Mouse (Mus musculus) MEL (cell line): ENCODE data around the gene Gen1. TPM values are rescaled to one million over a fixed set of nuclear protein-coding genes. Genes with fewer than 3 reads are reported as not detected.

ENCODE experiments used
- DNase-seq: peaks from one replicate; pipeline ENCODE4 v3.0.0; 2011; ENCODE audit warnings: low read depth, low spot score
- H3K27ac ChIP-seq: 2 replicates; pipeline ENCODE4 v1.5.1; 2012; ENCODE audit warnings: low read depth, mild to moderate bottlenecking, control low read depth, low read length, moderate library complexity; ENCODE audit not compliant: control insufficient read depth
- H3K27me3 ChIP-seq, 2 experiments: fragments of 150-350 bp in 1 of 2; sonication (generic) in 1 of 2; 2 replicates each; pipeline ENCODE4 v1.6.1; 2012; ENCODE audit warnings: low read length in 2 of 2, mild to moderate bottlenecking in 2 of 2, improper control_type of control experiment in 1 of 2, moderate library complexity in 1 of 2; ENCODE audit not compliant: insufficient read depth in 2 of 2, control insufficient read depth in 1 of 2
- H3K36me3 ChIP-seq, 2 experiments: 2 replicates each; pipeline ENCODE4 v1.6.1; 2012 to 2014; ENCODE audit warnings: low read length in 2 of 2, improper control_type of control experiment in 1 of 2, inconsistent platforms in 1 of 2, mild to moderate bottlenecking in 1 of 2; ENCODE audit not compliant: insufficient read depth in 2 of 2, control insufficient read depth in 1 of 2
- H3K4me1 ChIP-seq, 2 experiments: fragments of 150-350 bp in 1 of 2; sonication (generic) in 1 of 2; 2 replicates each; pipeline ENCODE4 v1.6.1; 2012; ENCODE audit warnings: low read length in 2 of 2, improper control_type of control experiment in 1 of 2, mild to moderate bottlenecking in 1 of 2; ENCODE audit not compliant: insufficient read depth in 2 of 2, control insufficient read depth in 1 of 2
- H3K4me3 ChIP-seq, 2 experiments: fragments of 150-350 bp in 1 of 2; sonication (generic) in 1 of 2; 2 replicates each; pipeline ENCODE4 v1.5.1; 2012; ENCODE audit warnings: low read depth in 2 of 2, low read length in 2 of 2, mild to moderate bottlenecking in 2 of 2, moderate library complexity in 2 of 2, control low read depth in 1 of 2, improper control_type of control experiment in 1 of 2; ENCODE audit not compliant: control insufficient read depth in 1 of 2, insufficient read depth in 1 of 2
- H3K79me2 ChIP-seq: 2 replicates; pipeline ENCODE4 v1.6.1; 2012; ENCODE audit warnings: mild to moderate bottlenecking, low read length, moderate library complexity; ENCODE audit not compliant: control insufficient read depth, poor library complexity, insufficient read depth
- H3K9ac ChIP-seq: 2 replicates; pipeline ENCODE4 v1.6.1; 2012; ENCODE audit warnings: low read depth, mild to moderate bottlenecking, control low read depth, low read length, moderate library complexity; ENCODE audit not compliant: control insufficient read depth, poor library complexity, severe bottlenecking
- H3K9me3 ChIP-seq: fragments of 150-350 bp; sonication (generic); replicated peaks from 2 replicates; pipeline ENCODE4 v1.6.1; 2012; ENCODE audit warnings: mild to moderate bottlenecking, low read length, improper control_type of control experiment, moderate library complexity; ENCODE audit not compliant: insufficient read depth
- CTCF ChIP-seq, 3 experiments: IDR thresholded peaks in 2 of 3; conservative IDR thresholded peaks in 1 of 3; 2 replicates each; pipeline ENCODE4 v1.5.1; 2011 to 2012; ENCODE audit warnings: low read length in 3 of 3, low read depth in 2 of 3, mild to moderate bottlenecking in 2 of 3, improper control_type of control experiment in 1 of 3, inconsistent platforms in 1 of 3, mixed read lengths in 1 of 3, moderate library complexity in 1 of 3; ENCODE audit not compliant: control insufficient read depth in 1 of 3, insufficient read depth in 1 of 3, poor library complexity in 1 of 3, severe bottlenecking in 1 of 3
- E2F4 ChIP-seq: IDR thresholded peaks from 2 replicates; pipeline ENCODE4 v1.6.1; 2011; ENCODE audit warnings: low read depth, low read length, improper control_type of control experiment, borderline replicate concordance
- ELF1 ChIP-seq: IDR thresholded peaks from 2 replicates; pipeline ENCODE4 v1.6.1; 2014; ENCODE audit warnings: low read depth, mild to moderate bottlenecking, inconsistent platforms, low read length, improper control_type of control experiment, moderate library complexity
- EP300 ChIP-seq, 2 experiments: IDR thresholded peaks; 2 replicates each; pipeline ENCODE4 v1.6.1; 2011; ENCODE audit warnings: improper control_type of control experiment in 2 of 2, low read length in 2 of 2, low read depth in 1 of 2, mild to moderate bottlenecking in 1 of 2
- GATA1 ChIP-seq: IDR thresholded peaks from 2 replicates; pipeline ENCODE4 v1.6.1; 2011; ENCODE audit warnings: low read depth, low read length, improper control_type of control experiment
- HCFC1 ChIP-seq: IDR thresholded peaks from 2 replicates; pipeline ENCODE4 v1.6.1; 2012; ENCODE audit warnings: low read depth, mild to moderate bottlenecking, inconsistent platforms, low read length, improper control_type of control experiment, moderate library complexity
- MEF2A ChIP-seq: IDR thresholded peaks from 2 replicates; pipeline ENCODE4 v1.6.1; 2014; ENCODE audit warnings: low read depth, mild to moderate bottlenecking, inconsistent platforms, low read length, improper control_type of control experiment; ENCODE audit not compliant: poor library complexity, insufficient replicate concordance, severe bottlenecking; ENCODE audit errors: extremely low read depth
- NRF1 ChIP-seq: IDR thresholded peaks from 2 replicates; pipeline ENCODE4 v1.6.1; 2014; ENCODE audit warnings: low read depth, mild to moderate bottlenecking, inconsistent platforms, low read length, improper control_type of control experiment, moderate library complexity; ENCODE audit not compliant: poor library complexity, insufficient read depth, severe bottlenecking
- POLR2A ChIP-seq, 2 experiments: IDR thresholded peaks; 2 replicates each; pipeline ENCODE4 v1.6.1; 2011 to 2012; ENCODE audit warnings: low read length in 2 of 2, mild to moderate bottlenecking in 2 of 2, control low read depth in 1 of 2, improper control_type of control experiment in 1 of 2, low read depth in 1 of 2, moderate library complexity in 1 of 2; ENCODE audit not compliant: control insufficient read depth in 1 of 2, insufficient read depth in 1 of 2, poor library complexity in 1 of 2
- RCOR1 ChIP-seq: IDR thresholded peaks from 2 replicates; pipeline ENCODE4 v1.6.1; 2012; ENCODE audit warnings: low read depth, mild to moderate bottlenecking, inconsistent platforms, low read length, improper control_type of control experiment
- SIN3A ChIP-seq: IDR thresholded peaks from 2 replicates; pipeline ENCODE4 v1.6.1; 2012; ENCODE audit warnings: low read length, improper control_type of control experiment, inconsistent platforms
- TCF12 ChIP-seq: IDR thresholded peaks from 2 replicates; pipeline ENCODE4 v1.6.1; 2014; ENCODE audit warnings: low read depth, mild to moderate bottlenecking, inconsistent platforms, low read length, improper control_type of control experiment, moderate library complexity
- ZKSCAN1 ChIP-seq: IDR thresholded peaks from 2 replicates; pipeline ENCODE4 v1.6.1; 2012; ENCODE audit warnings: low read depth, mild to moderate bottlenecking, inconsistent platforms, low read length, improper control_type of control experiment, moderate library complexity
- ZMIZ1 ChIP-seq: IDR thresholded peaks from 2 replicates; pipeline ENCODE4 v1.6.1; 2012; ENCODE audit warnings: low read depth, mild to moderate bottlenecking, inconsistent platforms, low read length, improper control_type of control experiment, moderate library complexity
- polyA plus RNA-seq, 2 experiments: library from polyadenylated mRNA; stranded (reverse) in 1 of 2; unstranded in 1 of 2; fragments of >175 nt in 1 of 2; fragments of >200 nt in 1 of 2; gene quantifications; 2 replicates each; pipeline versions ENCODE4 v1.2.1 to v1.2.4; 2012; ENCODE audit warnings: low replicate concordance in 2 of 2, low read depth in 1 of 2; ENCODE audit not compliant: insufficient read length in 2 of 2, insufficient read depth in 1 of 2, missing spikeins in 1 of 2
- total RNA-seq: library from RNA; depleted of rRNA; stranded (reverse); fragments of 300-350 nt; gene quantifications from 2 replicates; pipeline ENCODE4 v1.2.3, GENCODE M21; 2012

Gen1 gene
- total and polyA plus RNA-seq, 3 experiments, result 10.7 to 15.0 TPM; not detected in 1

DNA sequence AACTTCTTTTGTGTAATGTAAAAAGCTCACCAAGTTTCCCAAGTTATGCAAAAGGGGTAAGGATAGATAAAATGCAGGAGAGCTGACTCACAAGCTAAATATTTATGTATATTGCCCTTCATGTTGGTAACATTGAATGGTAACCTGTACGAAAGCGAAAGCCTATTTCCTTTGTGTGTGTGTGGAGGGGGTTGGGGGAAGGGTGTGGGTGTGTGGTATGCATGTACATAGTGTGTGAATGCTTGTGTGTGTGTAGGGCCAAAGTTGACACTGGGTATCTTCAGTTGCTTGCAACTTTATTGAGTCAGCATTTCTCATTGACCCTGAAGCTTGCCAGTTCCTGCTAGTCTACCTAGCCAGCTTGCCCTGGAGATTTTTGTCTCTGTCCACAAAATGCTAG lies 16.0 kb upstream of the Gen1 start:
- Histone ChIP-seq H3K9me3 (no peaks in the 10 kb centered on the region), H3K9ac (no peak overlapping the region), H3K27me3 (no peaks in the 10 kb centered on the region), H3K27ac (no peak overlapping the region), H3K4me1 (no peaks in the 10 kb centered on the region), H3K36me3 (peaks cover 3 to 42% of the 10 kb centered on the region in 2 experiments; a peak in 3 of 4 replicates), H3K4me3 (no peak overlapping the region), H3K79me2 (no peaks in the 10 kb centered on the region; the same call in 1 of the 2 replicates)
- DNase-seq, result no peak
- TF ChIP-seq HCFC1 (no peak), GATA1 (no peak), ELF1 (no peak), POLR2A (IDR thresholded peaks at IDR 0.05; ENCODE audit: control insufficient read depth in 1 of 2, insufficient read depth in 1 of 2, low read depth in 1 of 2, low read length in 2 of 2, poor library complexity in 1 of 2) (no peak), SIN3A (no peak), ZKSCAN1 (no peak)

DNA sequence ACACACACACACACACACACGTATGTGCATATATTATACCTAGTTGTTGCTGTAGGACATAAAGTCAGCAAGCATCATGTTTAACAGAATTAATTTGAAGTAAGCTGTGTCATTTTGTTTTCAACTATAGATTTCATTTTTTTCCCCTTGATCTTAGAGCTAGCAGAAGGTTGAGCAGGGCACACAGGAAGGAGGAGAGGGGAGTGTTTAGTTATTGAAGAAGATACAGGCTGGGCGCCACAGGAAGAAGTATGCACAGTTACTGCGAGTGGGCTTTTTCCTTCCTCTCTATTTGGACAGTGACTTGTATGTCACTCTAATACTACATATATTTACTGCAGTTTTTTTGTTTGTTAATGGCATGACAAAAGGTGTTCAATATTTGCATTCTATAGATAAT lies 14.3 kb upstream of the Gen1 start:
- no peaks in the 10 kb centered on the region for H3K4me1 ChIP-seq
- H3K27me3 ChIP-seq, result no peaks in the 10 kb centered on the region
- H3K9me3 ChIP-seq, result no peaks in the 10 kb centered on the region
- H3K27ac ChIP-seq, result no peak overlapping the region
- H3K9ac ChIP-seq, result no peak overlapping the region
- peaks cover 3 to 31% of the 10 kb centered on the region in 2 experiments; a peak in 3 of 4 replicates for H3K36me3 ChIP-seq
- no peaks in the 10 kb centered on the region; the same call in 1 of the 2 replicates for H3K79me2 ChIP-seq
- no peak for DNase-seq
- TF ChIP-seq MEF2A (no peak), CTCF (IDR thresholded peaks at IDR 0.05 in 2 of 3, conservative IDR thresholded peaks at IDR 0.05 in 1 of 3; ENCODE audit: control insufficient read depth in 1 of 3, insufficient read depth in 1 of 3, low read depth in 2 of 3, low read length in 3 of 3, poor library complexity in 1 of 3, severe bottlenecking in 1 of 3) (no peak), ZMIZ1 (no peak), NRF1 (no peak), RCOR1 (no peak)
- H3K4me3 ChIP-seq, result no peak overlapping the region

DNA sequence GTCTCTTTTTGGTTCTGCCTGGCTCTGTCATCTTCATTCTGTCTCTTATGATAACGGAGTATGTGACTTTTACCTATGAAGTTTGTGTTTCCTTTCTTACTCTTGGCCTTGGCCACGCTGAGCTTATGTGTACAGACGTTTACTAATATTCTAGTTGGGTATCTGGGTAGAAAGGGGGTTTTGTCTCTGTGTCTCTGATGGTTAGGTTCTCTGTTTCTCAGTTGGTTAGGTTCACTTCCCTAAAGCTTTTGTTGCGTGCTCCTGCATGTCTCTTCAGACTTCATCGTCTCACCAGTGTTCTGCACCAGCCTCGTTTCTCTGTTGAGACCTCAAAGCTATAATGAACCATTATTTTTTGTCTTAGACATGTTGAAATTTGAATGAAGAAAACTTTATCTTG lies 11.6 kb upstream of the Gen1 start:
- TF ChIP-seq TCF12, result no peak
- no peak for TF ChIP-seq NRF1
- TF ChIP-seq HCFC1, result no peak
- no peak for TF ChIP-seq ZKSCAN1
- no peak for TF ChIP-seq EP300 (IDR thresholded peaks at IDR 0.05; ENCODE audit: low read depth in 1 of 2, low read length in 2 of 2)
- TF ChIP-seq E2F4, result no peak
- TF ChIP-seq, all 39 proteins: peak for 0
- no peaks in the 10 kb centered on the region for H3K4me1 ChIP-seq
- H3K27ac ChIP-seq, result no peak overlapping the region
- no peak overlapping the region for H3K9ac ChIP-seq
- no peaks in the 10 kb centered on the region for H3K27me3 ChIP-seq
- no peak overlapping the region for H3K4me3 ChIP-seq
- no peak for DNase-seq
- no peaks in the 10 kb centered on the region; the same call in 1 of the 2 replicates for H3K79me2 ChIP-seq
- peaks cover 0 to 32% of the 10 kb centered on the region in 2 experiments; a peak in 2 of 4 replicates for H3K36me3 ChIP-seq
- H3K9me3 ChIP-seq, result no peaks in the 10 kb centered on the region
